Mouse (Mus musculus): ENCODE results near the gene Gon7. TPM values are rescaled to one million over a fixed set of nuclear protein-coding genes. Genes with fewer than 3 reads are reported as not detected.

Gon7 gene
- polyA plus RNA-seq, 1 experiment = 11.1 TPM

DNA sequence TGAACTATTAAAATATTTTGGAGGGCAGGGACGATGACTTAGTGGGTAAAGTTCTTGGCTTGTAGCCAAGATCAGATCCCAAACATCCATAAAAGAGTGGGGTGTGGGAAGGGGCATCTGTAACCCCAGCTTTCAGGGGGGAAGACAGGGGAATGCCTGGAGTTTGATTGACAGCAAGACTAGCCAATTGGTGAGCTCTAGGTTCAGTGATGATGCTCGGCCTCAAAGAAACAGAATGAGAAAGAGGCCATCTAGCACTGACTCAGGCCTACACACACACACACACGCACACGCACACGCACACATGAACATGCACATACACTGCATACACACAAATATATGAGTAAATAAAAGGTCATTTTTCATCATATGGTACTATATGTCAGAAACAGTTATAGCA lies 47.7 kb downstream of the Gon7 start:
- Histone ChIP-seq H3K4me3 (replicated peaks; ENCODE audit: control insufficient read depth, low read depth, low read length) (no peak overlapping the region), H3K4me1 (ENCODE audit: control insufficient read depth, insufficient read depth, low read length) (peaks cover 3% of the 10 kb centered on the region; the same call in 1 of the 2 replicates), H3K27ac (ENCODE audit: control insufficient read depth, insufficient read depth, low read depth, low read length, poor library complexity) (no peak overlapping the region)
- TF ChIP-seq POLR2A (IDR thresholded peaks at IDR 0.05; ENCODE audit: borderline replicate concordance, control insufficient read depth, low read depth, low read length) (no peak), CTCF (IDR thresholded peaks at IDR 0.05; ENCODE audit: control insufficient read depth, insufficient read depth, low read length) (no peak)
- WGBS = 88% methylated on average over 5 of the region's 5 CpGs

DNA sequence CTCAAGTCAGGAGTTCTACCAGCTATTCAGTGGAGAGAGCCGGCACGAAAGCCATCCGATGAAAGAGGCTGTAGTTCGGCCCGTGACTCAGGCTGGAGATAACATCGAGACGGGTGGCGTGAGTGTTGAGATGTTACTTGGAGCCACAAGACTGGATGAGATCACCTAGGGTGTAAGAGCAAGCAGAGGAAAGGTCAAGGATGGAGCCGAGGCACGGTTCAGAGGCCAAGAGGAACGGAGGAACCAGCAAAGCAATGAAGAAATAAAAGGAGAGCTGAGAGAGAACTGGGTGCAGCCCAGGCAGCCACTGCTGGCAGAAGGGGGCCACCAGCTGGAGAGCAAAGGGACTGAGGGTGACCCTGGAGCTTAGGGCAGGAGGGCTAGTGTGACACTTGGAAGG lies 49.4 kb downstream of the Gon7 start:
- TF ChIP-seq POLR2A (IDR thresholded peaks at IDR 0.05; ENCODE audit: borderline replicate concordance, control insufficient read depth, low read depth, low read length) = no peak
- TF ChIP-seq CTCF (IDR thresholded peaks at IDR 0.05; ENCODE audit: control insufficient read depth, insufficient read depth, low read length) = peak; percentile 36; the same call in 1 of the 2 replicates
- Histone ChIP-seq H3K4me1 (ENCODE audit: control insufficient read depth, insufficient read depth, low read length) (no peaks in the 10 kb centered on the region; the same call in 1 of the 2 replicates), H3K4me3 (replicated peaks; ENCODE audit: control insufficient read depth, low read depth, low read length) (no peak overlapping the region), H3K27ac (ENCODE audit: control insufficient read depth, insufficient read depth, low read depth, low read length, poor library complexity) (no peak overlapping the region)
- WGBS = 67% methylated on average over 11 of the region's 11 CpGs

DNA sequence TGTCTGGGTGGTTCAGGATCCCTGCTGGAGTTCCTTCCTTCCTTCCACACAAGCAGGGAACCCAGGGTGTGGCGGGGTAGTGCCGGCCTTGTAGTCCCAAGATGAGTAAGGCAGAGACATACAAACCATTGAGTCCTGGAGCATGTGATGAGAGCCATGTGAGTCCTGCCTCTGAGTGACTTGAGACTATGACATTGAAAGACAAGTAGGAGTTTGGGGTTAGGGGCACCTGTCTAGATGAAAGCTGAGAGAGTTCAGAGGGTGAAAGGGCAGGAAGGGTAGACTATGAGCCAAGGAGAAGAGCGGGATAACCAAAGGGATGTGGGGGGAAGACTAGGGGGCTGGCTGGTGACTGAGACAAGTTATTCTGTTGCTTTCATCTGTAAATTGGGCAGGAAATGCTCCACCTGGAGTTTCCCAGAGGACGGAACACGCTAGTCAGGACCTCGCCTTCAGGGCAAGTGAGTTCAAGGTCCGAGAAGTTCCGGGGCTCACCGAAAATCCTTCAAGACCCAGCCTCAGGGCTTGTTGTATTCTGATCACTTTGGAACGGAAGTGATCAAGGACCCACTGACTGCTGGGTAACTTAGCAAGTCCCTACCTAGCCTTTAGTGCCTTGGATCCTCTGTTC lies 50.7 kb downstream of the Gon7 start:
- WGBS = 85% methylated on average over 10 of the region's 10 CpGs
- no peak overlapping the region for H3K27ac ChIP-seq (ENCODE audit: control insufficient read depth, insufficient read depth, low read depth, low read length, poor library complexity)
- H3K4me3 ChIP-seq (replicated peaks; ENCODE audit: control insufficient read depth, low read depth, low read length) = no peak overlapping the region
- peaks cover 2% of the 10 kb centered on the region; the same call in 1 of the 2 replicates for H3K4me1 ChIP-seq (ENCODE audit: control insufficient read depth, insufficient read depth, low read length)
- TF ChIP-seq CTCF (IDR thresholded peaks at IDR 0.05; ENCODE audit: control insufficient read depth, insufficient read depth, low read length) = no peak
- TF ChIP-seq POLR2A (IDR thresholded peaks at IDR 0.05; ENCODE audit: borderline replicate concordance, control insufficient read depth, low read depth, low read length) = no peak

DNA sequence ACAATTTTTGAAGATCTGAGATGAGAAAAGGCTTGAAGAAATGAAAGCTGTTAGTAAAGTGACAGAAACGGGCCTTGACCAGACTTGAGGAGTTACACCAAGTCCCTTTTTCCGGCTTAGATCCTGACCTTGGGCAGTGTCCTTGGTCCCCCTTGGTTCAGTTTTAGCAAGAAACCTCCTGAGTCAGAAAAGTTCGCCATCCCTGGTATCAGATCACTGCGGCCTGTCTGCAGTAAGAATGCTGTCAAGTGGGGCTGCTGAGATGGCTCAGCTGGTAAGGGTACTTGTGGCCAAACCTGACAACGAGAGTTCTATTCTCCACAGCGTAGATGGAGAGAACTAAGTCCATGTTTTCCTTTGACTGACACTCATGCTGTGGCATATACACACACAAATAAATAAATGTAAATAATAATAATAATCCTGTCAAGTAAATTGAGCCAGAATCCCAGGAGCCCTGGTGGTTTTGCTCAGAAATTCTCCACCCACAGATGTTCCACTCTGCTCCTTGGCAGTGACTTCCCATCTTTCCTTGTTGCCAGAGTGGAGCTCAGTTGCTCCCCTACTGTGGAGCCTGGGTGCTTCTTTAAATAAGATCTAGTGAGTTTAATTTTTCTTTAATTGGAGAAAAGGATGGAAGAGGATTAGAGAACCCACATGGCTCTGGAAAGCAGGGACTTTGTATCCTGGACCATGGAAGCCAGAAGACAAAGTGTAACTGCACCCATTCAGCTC lies 51.5 kb downstream of the Gon7 start:
- Histone ChIP-seq H3K27ac (ENCODE audit: control insufficient read depth, insufficient read depth, low read depth, low read length, poor library complexity) (no peak overlapping the region), H3K4me1 (ENCODE audit: control insufficient read depth, insufficient read depth, low read length) (peaks cover 2% of the 10 kb centered on the region; the same call in 1 of the 2 replicates), H3K4me3 (replicated peaks; ENCODE audit: control insufficient read depth, low read depth, low read length) (no peak overlapping the region)
- 67% methylated on average over 6 of the region's 6 CpGs for WGBS
- TF ChIP-seq POLR2A (IDR thresholded peaks at IDR 0.05; ENCODE audit: borderline replicate concordance, control insufficient read depth, low read depth, low read length) (no peak), CTCF (IDR thresholded peaks at IDR 0.05; ENCODE audit: control insufficient read depth, insufficient read depth, low read length) (no peak)

DNA sequence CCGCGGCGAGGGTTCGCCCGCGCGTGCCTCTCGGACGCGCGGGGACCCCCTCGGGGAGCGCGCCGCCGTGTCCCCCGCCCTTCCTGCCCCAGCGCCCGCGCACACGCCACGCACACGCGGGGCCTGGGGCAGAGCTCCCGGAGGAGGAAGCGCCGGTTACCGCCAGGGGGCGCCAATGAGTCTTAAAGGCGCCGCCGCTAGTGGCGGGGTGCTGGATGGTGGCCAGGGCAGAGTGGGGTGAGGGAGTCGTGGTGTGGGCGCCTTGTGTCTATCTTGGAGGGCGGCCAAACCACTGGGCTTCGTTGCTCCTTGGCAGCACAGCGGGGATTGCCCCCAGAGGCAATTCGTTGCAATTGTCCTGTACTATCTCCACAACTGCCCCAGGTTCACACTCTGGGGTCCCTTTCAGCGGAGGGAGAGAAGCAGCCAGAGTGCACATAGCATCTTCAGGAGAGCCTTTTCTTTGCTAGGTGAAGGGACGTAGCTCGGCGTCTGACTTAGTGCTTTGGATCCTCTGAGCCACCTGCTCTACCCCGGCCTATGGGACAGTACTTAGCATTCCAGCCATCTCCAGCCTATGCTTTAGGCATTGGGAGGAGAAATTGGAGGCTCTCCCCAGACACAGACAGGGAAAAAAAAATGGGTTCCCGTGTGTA lies 52.3 kb downstream of the Gon7 start:
- Histone ChIP-seq H3K4me1 (ENCODE audit: control insufficient read depth, insufficient read depth, low read length) (peaks cover 2% of the 10 kb centered on the region; the same call in 1 of the 2 replicates), H3K27ac (ENCODE audit: control insufficient read depth, insufficient read depth, low read depth, low read length, poor library complexity) (peak overlapping the region; percentile 97), H3K4me3 (replicated peaks; ENCODE audit: control insufficient read depth, low read depth, low read length) (peak overlapping the region; percentile 62)
- 2% methylated on average over 45 of the region's 45 CpGs for WGBS
- TF ChIP-seq POLR2A (IDR thresholded peaks at IDR 0.05; ENCODE audit: borderline replicate concordance, control insufficient read depth, low read depth, low read length) (no peak), CTCF (IDR thresholded peaks at IDR 0.05; ENCODE audit: control insufficient read depth, insufficient read depth, low read length) (peak; percentile 64)

DNA sequence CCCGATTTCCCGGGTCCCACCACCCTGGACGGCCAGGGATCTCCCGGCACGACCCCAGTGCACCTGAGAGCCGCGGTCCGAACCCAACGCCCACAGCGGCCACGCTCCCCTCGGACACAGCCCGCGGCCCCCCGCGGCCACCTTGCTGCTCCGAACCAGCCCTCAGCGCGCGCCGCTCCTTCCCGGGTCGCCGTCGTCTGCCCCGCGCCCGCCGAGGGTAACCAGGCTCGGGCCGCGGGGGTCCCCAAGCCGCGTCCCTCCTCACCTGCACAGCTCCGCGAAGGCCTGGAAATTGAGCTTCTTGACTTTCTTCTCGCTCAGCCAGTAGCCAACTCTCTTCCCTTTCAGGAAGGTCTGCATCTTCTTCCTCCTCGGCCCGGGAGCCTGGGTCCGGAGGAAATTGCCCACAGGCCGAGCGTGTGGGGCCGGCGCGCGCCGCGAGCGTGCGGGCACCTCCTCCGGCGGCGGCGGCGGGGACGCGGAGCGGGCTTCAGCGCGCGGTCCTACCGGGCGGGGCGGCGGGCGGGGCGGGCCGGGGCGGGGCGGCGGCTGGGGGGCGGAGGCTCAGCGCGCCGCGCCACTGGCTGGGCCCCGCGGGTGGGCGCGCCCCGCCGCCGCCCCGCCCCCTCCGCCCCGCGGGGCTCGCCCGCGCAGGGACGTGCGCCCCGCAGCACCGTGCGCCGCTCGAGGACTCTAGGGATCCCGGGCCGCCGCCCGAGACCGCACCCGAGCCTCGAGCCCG lies 53.0 kb downstream of the Gon7 start, which contains the start of gene Itpk1:
TSS of gene Itpk1 (minus strand) at position 474 of the 742 bp plus-strand sequence.
- Histone ChIP-seq H3K4me3 (replicated peaks; ENCODE audit: control insufficient read depth, low read depth, low read length) (peak within 1 kb of the TSS; percentile 95), H3K27ac (ENCODE audit: control insufficient read depth, insufficient read depth, low read depth, low read length, poor library complexity) (peak within 1 kb of the TSS; percentile 97), H3K4me1 (ENCODE audit: control insufficient read depth, insufficient read depth, low read length) (peaks cover 2% of the 10 kb centered on the region; the same call in 1 of the 2 replicates)
- TF ChIP-seq POLR2A (IDR thresholded peaks at IDR 0.05; ENCODE audit: borderline replicate concordance, control insufficient read depth, low read depth, low read length) (0 out of 2 replicates have a peak, but pooled peaks have one; percentile 13), CTCF (IDR thresholded peaks at IDR 0.05; ENCODE audit: control insufficient read depth, insufficient read depth, low read length) (no peak)
- 4% methylated on average over 103 of the region's 105 CpGs for WGBS

DNA sequence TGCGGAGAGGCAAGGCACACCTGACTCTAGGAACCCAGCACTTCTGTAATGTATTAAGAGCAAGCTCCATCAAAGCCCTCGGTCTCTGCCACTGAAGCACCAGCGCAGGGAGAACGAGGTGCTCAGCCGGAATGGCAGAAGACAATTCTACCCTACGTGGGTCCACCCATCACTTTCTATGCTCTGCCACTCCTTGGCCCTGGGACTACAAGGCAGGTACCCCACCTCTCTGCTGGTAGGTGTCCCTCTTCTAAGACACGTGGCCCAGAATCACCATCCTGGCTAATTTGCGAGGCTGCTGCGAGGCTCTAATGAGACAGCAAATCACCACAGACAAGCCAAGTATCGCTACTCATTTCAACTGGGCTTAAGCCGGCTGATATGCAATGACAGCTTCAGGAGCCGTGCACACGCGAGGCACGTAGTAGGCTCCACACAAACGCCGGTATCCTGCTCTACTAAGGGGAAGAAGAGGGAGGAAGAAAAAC lies 53.6 kb downstream of the Gon7 start:
- 1% methylated on average over 17 of the region's 17 CpGs for WGBS
- TF ChIP-seq POLR2A (IDR thresholded peaks at IDR 0.05; ENCODE audit: borderline replicate concordance, control insufficient read depth, low read depth, low read length) = no peak
- TF ChIP-seq CTCF (IDR thresholded peaks at IDR 0.05; ENCODE audit: control insufficient read depth, insufficient read depth, low read length) = no peak
- H3K4me3 ChIP-seq (replicated peaks; ENCODE audit: control insufficient read depth, low read depth, low read length) = peak overlapping the region; percentile 95
- H3K27ac ChIP-seq (ENCODE audit: control insufficient read depth, insufficient read depth, low read depth, low read length, poor library complexity) = peak overlapping the region; percentile 82
- H3K4me1 ChIP-seq (ENCODE audit: control insufficient read depth, insufficient read depth, low read length) = peaks cover 2% of the 10 kb centered on the region; the same call in 1 of the 2 replicates
